Mouse (Mus musculus): ENCODE data around the gene Olfr815.
"Not testable (repeated sequence)": the region's sequence is repeated elsewhere in the genome, so short reads cannot be mapped to it uniquely, and the experiment has no call there.

Gene Olfr815

GRCm38 (mm10) chr10:129905767-129906166, at the start of gene Olfr815:
Gene Olfr815 (minus strand): TSS chr10:129905867.
- DNase-seq (ENCODE audit: low spot score), result not testable (repeated sequence)

- DNase-seq (ENCODE audit: low spot score), result no peak
Observed at GRCm38 (mm10) chr10:129949000-129949399, 43.3 kb upstream of the Olfr815 start, which contains the start of gene Olfr818. Gene Olfr818 (minus strand): TSS chr10:129949100.

GRCm38 (mm10) chr10:129915497-129915896, 9.8 kb upstream of the Olfr815 start, which contains the start of gene Olfr816:
Gene Olfr816 (minus strand): TSS chr10:129915597.
- DNase-seq (ENCODE audit: low spot score), result no peak

GRCm38 (mm10) chr10:129885934-129886333, 19.7 kb downstream of the Olfr815 start:
- DNase-seq (ENCODE audit: low spot score), result no peak

GRCm38 (mm10) chr10:129885496-129885895, 20.2 kb downstream of the Olfr815 start:
- DNase-seq (ENCODE audit: low spot score), result not testable (repeated sequence)

GRCm38 (mm10) chr10:129879751-129880150, 25.9 kb downstream of the Olfr815 start, which contains the start of gene Olfr814:
Gene Olfr814 (minus strand): TSS chr10:129879851.
- DNase-seq (ENCODE audit: low spot score), result not testable (repeated sequence)

GRCm38 (mm10) chr10:129855067-129855466, 50.6 kb downstream of the Olfr815 start, which contains the start of gene Olfr813:
Gene Olfr813 (plus strand): TSS chr10:129855367.
- no peak for DNase-seq (ENCODE audit: low spot score)

Data from ovary, postnatal 14 days (tissue).